Mouse (Mus musculus) neutrophil, adult 5-6 weeks (primary cell): ENCODE measurements around the gene Carm1. TPM values are rescaled to one million over a fixed set of nuclear protein-coding genes. Genes with fewer than 3 reads are reported as not detected.

Source experiments
- ATAC-seq: fragments of 151-379, 151-347 bp; 2 replicates; pipeline ENCODE4 v1.8.0; 2017; ENCODE audit warnings: mild to moderate bottlenecking, moderate TSS enrichment; ENCODE audit not compliant: insufficient number of reproducible peaks, poor library complexity, low FRiP score, severe bottlenecking; ENCODE audit errors: extremely low read depth
- total RNA-seq: library from RNA; stranded (forward); fragments of 200-1000 nt; gene quantifications from 2 replicates; pipeline ENCODE4 v1.2.3, GENCODE M21; 2017

The Carm1 gene
- total RNA-seq, 1 experiment from 2014 or later, result 17.6 TPM

DNA sequence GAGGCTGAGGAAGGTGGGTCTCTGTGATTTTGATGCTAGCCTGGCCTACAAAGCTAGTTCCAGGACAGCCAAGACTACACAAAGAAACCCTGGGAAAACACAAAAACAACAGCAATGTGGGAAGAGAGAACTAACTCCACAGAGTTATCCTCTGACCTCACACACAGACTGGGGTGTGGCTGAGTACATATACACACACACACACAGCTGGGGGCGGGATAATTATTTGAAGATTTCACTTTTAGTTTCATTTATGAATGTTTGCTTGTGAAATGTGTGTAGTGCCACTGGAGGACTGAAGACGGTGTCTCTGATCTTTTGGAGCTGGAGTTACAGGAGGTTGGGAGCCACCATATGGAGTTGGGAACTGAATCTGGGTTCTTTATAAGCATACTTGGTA is 54.4 kb downstream of the Carm1 start:
- no peak for ATAC-seq

DNA sequence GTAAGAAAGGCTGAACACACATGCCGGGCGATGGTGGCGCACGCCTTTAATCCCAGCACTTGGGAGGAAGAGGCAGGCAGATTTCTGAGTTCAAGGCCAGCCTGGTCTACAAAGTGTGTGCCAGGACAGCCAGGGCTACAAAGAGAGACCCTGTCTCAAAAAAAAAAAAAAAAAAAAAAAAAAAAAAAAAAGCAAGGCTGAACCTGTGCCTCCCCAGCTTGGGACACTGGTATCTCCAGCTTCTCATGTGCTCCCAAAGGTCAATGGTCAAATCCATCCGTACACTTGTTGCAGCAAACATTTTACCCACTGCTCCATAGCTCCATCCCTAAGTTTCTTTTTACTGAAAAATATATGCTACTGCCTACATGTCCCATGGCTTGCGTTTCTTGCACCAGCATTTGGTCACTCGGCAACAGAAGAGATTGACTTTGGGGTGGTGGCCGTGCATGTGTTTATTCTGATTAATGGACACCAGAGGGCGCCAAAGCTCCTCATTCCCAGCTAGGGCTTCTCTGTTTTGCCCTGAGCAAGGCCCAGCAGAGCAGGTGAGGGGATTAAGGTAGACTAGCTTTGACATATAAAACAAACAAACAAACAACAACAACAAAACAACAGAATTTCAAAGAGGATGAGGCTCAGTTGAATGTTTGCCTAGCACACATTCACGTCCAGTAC is 55.2 kb downstream of the Carm1 start:
- peak; percentile 84 for ATAC-seq

DNA sequence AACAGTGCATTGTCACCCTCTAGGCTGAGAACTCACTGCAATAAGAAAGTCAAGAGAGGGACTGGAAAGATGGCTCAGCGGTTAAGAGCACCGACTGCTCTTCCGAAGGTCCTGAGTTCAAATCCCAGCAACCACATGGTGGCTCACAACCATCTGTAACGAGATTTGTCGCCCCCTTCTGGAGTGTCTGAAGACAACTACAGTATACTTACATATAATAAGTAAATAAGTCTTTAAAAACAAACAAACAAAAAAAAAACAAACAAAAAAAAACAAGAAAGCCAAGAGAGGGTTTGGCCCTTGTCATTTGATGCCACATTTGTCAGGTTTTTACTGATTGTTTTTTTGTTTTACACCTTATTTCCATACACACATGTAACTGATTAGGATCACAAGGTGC is 57.4 kb downstream of the Carm1 start:
- no peak for ATAC-seq

DNA sequence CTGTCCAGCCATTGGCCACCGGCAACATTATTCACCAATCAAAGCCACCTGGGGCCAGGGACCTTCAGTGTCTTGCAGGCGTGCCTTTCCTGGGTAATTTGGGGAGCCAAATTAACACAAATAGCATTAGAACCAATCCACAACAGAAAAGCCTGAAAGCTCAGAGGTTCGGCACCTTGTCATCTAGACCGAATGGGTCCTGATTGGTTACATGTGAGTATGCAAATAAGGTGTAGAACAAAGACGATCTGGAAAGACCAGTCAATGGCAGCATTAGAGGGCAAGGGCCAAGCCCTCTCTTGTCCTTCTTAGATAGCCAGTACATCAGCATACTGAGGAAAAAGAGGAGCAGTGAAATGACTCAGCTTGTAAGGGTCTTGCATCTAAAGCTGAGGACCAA is 59.2 kb downstream of the Carm1 start:
- ATAC-seq, result no peak

DNA sequence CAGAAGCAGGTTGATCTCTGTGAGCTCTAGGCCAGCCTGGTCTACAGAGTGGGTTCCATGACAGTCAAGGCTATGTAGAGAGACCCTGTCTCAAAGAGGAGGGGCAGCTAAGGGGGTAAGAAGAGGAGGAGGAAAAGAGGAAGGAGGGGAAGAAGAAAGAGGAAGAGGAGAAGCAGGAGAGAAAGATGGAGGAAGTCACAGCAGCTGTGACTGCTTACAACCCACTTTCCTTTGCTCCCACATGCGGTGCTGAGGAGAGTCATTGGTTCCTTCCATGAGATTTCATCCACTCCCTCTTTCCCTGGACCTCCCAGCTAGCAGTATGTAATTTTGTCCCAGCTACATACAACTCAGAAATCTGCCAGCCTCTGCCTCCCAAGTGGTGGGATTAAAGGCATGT is 60.0 kb downstream of the Carm1 start:
- no peak for ATAC-seq

DNA sequence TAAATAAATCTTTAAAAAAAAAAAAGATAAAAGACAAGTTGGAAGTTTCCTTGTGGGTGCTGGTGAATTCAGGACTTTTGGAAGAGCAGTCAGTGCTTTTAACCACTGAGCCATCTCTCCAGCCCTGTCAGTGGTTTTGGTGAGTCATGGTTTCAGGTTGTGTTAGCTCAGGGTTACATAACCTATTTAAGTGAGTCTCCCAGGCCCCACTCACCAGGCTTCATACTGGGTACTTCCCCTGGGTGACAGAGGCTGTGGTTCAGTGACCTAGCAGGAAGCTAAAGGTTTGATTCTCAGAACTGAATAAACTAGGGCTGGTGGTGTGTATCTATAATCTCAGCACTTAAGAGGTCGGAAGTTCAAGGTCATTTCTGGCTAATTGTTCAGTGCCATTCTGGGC is 63.2 kb downstream of the Carm1 start:
- ATAC-seq, result peak; percentile 99

DNA sequence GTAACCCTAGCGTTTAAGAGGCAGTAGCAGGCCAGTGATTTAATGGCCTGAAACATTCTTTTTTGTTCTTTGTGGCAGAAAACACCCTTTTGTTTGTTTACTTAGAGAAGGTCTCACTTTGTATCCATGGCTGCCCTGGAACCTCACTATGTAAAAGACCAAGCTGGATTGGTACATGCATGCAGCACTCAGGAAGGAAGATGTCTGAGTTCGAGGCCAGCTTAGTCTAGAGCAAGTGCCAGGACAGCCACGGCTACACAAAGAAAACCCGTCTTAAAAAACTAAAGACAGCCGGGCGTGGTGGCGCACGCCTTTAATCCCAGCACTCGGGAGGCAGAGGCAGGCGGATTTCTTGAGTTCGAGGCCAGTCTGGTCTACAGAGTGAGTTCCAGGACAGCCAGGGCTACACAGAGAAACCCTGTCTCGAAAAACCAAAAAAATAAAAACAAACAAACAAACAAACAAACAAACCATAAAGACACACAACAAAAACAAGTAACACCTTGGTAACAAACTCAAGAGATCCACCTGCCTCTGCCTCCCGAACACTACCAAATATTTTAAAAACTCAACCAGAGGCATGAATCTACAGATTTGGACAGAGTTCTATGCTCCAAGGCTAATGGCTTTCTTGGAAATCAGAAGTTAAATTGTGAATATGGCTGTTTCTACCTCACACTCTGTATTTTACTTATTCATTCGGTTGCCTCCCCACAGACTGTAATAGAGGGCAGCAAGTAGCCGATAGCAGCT is 68.3 kb downstream of the Carm1 start:
- ATAC-seq, result no peak

DNA sequence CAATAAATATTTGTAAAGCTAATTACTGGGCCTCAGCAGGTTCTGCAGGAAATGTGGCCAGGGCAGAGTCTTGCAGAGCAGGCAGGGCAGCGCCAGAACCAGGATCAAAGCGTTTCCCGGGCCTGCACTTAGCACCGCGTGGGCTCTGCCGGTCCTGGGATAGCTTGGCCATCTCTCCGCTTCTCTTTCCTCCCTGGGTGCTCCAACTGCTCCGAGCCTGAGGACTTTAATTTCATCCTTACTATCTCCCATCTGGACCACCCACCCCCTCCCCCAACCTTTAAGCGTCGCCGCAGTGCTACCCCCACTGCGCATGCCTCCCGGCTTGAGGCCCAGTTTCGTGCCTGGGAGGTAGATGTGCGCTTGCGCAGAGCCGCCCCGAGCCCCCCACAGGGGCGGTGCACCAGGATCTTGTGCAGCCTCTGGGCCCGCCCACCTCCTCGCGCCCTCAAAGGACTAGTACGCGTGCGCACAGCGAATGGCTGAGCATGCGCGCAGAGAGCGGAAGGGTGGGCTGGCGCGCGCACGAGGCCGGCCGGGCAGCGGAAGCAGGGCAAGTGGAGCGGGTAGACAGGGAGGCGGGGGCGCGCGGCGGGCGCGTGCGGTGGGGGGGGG is 69.0 kb downstream of the Carm1 start, which contains the start of gene Smarca4:
Gene Smarca4, plus strand, starts transcription at position 553 of the 615 bp plus-strand sequence.
- peak; percentile 89 for ATAC-seq

DNA sequence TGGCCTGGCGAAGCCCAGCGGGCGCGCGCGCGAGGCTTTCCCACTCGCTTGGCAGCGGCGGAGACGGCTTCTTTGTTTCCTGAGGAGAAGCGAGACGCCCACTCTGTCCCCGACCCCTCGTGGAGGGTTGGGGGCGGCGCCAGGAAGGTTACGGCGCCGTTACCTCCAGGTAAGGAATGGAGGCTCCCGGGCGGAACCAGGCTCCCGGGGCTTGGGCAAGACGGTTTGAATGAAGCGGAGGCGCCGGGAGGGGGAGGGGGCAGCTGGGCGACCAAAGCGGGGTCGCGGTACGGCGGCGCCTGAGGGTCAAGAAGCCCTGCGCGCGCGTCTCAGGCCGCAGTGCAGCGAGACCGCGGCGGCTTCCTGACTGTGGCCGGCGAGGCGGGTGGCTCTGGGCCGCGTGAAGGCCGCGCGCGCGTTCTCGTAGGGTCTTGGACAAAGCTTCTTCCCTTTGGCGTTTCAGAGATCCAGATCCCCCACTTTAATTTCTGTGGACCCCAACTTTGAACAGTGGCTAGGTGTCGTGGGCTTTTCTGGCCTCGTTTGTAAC is 69.6 kb downstream of the Carm1 start:
- peak; percentile 13; the same call in 1 of the 2 replicates for ATAC-seq

DNA sequence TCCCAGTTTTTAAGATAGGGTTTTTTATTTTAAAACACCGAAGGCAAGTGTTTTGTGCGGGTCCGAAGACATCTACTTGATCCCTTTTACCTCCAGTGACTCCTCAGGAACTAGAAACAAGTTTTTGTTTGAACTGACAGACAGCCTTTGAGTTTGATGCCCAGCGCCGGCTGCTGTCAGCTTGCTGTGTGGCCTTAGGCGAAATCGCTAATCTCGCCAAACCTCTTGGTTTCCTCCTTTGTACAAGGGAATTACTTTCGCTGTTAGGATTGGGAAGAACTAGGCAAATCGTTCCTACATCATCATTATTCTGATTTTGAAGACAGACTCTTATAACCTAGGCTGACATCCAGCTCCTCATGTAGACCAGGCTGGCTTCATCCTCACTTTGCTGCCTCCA is 70.4 kb downstream of the Carm1 start:
- ATAC-seq, result no peak

DNA sequence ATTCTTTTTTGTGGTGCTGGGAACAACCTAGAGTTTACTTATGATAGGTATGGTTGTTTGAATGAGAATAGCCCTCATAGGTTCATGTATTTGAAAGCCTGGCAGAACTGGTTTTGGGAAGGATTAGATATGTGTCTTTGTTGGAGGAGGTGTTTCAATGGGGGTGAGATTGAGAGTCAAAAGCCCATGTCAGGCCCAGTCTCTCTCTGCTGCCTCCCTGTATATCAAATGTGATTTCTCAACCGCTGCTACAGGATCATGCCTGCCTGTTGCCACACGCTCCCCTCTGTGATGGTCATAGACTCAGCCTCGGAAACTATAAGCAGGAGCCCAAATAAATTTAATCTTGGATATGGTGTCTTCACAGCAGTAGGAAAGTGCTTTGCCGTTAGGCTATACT is 73.5 kb downstream of the Carm1 start:
- no peak for ATAC-seq

DNA sequence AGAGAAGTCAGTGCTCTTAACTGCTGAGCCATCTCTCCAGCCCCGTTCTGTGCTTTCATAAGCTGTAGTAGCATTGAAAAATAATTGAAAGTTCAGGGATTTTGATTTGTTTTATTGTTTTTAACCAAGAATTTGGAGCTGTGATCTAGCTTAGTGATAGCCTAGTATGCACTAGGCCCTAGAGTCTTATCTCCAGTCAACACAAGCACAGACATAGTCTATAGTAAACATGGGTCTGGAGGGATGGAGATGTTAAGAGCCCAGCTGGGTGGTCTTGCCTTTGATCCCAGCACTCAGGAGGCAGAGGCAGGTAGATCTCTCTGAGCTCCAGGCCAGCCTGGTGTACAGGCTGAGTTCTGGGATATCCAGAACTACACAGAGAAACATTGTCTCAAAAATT is 76.0 kb downstream of the Carm1 start:
- no peak for ATAC-seq

DNA sequence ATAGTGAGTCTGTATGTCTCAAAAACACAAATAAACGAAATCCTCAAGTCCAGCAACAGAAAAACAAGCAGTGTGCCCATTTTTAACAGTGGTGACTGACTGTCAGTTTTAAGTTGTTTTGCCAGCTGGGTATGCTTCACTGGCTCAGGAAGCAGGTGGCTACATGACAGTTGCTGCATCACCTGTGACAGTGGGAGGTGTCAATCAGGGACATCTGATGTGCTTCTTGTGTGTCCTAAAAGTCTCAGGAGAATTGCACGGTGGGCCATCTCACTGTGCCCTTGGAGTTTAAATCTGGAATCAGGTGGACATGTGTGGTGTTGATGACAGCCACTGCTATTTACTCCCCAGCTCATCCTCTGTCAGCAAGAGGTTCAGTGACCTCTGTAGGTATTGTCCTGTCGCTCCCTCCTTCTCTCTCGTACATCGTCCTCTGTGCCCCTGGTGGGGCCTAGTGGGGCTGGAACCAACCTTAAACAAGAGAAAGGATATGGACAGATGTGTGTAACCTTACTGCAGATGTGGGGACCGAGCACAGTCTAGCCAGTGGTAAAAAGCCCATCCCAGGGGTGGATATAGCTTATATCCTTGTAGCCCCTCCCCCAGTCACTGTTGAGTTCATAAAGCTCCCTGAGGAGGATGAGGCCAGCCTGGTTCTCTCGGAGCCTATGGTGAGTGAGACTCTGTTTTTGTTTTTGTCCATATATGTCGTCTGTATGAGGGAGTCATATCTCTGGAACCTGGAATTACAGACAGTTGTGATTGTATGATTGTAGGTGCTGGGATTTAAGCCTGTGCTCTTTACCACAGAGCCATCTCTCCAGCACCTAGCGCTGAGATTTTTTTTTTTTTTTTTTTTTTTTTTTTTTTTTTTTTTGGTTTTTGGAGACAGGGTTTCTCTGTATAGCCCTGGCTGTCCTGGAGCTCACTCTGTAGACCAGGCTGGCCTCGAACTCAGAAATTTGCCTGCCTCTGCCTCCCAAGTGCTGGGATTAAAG is 78.9 kb downstream of the Carm1 start:
- peak; percentile 84 for ATAC-seq

DNA sequence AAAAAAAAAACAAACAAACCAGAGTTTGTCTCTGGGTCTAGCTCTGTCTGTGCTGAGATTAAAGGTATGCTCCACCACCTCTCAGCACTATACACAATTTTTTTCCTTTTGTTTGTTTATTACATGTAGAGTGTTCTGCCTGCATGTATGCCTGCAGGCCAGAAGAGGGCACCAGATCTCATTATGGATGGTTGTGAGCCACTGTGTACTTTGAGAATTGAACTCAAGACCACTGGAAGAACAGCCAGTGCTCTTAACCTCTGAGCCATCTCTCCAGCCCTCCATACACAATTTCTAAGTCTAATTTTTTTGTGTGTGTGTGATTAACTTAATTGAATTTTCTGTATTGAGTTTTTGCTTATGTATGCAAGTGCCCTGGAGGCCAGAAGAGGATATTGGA is 79.9 kb downstream of the Carm1 start:
- ATAC-seq, result no peak

DNA sequence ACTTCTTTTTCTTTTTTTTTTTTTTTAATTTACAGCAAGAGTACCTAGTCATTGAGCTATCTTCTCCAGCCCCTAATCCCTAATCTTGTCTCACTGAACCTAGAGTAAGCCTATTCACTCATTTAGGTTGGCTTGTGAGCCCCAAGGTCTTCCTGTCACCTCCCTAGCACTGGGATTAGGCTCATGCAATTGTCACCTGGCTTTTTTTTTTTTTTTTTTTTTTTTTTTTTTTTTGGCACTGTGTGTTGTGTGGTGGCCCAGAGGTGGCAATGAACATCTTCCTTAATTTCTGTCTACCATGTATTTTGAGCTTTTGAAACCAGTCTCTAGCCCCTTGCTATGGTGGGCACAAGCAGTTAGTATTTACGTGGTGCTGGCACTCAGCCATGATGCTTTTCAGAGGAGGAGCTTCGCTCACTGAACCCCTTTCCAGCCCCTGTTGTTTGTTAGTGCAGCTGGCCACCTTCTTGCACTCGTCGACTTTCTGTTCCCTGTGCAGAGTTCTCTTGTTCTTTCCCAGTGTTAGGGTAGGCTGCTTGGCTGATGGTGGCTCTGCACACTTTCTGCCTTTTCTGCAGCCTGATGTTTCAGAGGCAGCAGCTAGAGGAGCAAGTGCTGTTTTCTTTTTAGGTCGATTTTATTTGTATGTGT is 80.6 kb downstream of the Carm1 start:
- no peak for ATAC-seq

DNA sequence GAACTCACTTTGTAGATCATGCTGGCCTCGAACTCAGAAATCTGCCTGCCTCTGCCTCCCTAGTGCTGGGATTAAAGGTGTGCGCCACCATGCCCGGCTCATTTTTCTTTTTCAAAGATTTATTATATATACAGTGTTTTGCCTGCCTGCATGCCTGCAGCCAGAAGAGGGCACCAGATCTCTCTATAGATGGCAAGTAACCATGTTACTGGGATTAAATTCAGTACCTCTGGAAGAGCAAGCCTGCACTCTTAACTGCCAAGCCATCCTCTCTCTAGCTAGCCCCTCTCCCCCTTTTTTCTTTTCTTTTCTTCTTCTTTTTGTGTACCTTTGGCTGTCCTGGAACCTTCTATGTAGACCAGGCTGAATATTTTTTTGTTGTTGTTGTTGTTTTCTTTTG is 84.0 kb downstream of the Carm1 start:
- peak; percentile 52; the same call in 1 of the 2 replicates for ATAC-seq

DNA sequence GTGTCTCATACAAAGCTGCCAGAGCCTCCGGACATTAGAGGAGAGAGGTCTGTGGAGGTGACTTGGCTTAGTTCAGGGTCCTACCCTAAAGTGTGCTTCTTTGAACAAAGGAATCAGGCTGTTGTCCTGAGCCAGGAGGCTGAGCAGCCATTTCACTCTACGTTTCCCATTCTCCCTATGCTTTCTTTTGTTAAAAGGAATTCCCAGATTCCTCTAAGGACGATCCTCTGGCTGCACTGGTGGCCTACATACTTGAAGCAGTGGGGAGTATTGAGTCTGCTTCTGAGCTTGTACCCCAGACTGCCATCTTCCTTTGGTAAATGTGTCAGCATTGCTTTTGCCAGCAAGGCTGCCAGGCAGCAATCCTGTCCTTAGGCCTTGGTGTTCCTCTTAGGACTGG is 86.4 kb downstream of the Carm1 start:
- ATAC-seq, result no peak

DNA sequence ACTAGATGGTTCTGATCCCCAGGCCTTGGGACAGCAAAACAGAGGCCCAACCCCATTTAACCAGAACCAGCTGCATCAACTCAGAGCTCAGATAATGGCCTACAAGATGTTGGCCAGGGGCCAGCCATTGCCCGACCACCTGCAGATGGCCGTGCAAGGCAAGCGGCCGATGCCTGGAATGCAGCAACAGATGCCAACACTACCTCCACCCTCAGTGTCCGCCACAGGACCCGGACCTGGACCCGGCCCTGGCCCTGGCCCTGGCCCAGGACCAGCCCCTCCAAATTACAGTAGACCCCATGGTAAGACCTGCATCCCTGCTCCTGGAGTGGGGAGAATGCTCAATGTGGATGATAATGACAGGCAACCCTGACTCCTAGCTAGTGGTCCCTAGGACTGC is 88.9 kb downstream of the Carm1 start:
- no peak for ATAC-seq
